Mouse (Mus musculus) cerebellum, postnatal 4 days (tissue): Measurements from ENCODE around the gene Nat9.

ENCODE experiments used
- DNase-seq, 2 experiments: peaks; one replicate each; pipeline ENCODE4 v3.0.0; 2022; ENCODE audit warnings: low spot score in 2 of 2, mixed read lengths in 1 of 2

Gene Nat9

GRCm38 (mm10) chr11:115187693-115188092 is at the start of gene Nat9:
Gene Nat9, minus strand, starts transcription at chr11:115187859.
- no peak for DNase-seq

- no peak for DNase-seq
Observed at GRCm38 (mm10) chr11:115236570-115236969, 48.9 kb upstream of the Nat9 start.

- DNase-seq = peak in 1 of 2 experiments; percentile 53
Observed at GRCm38 (mm10) chr11:115234320-115235044, 46.8 kb upstream of the Nat9 start.

- peak in 1 of 2 experiments; percentile 50 for DNase-seq
Observed at GRCm38 (mm10) chr11:115233526-115234290, 46.0 kb upstream of the Nat9 start.

- DNase-seq = no peak
Observed at GRCm38 (mm10) chr11:115232889-115233288, 45.2 kb upstream of the Nat9 start.

- peak in 1 of 2 experiments; percentile 33 for DNase-seq
Observed at GRCm38 (mm10) chr11:115231924-115232323, 44.3 kb upstream of the Nat9 start.

- no peak for DNase-seq
Observed at GRCm38 (mm10) chr11:115231168-115231915, 43.7 kb upstream of the Nat9 start.

GRCm38 (mm10) chr11:115229021-115229930 is 41.6 kb upstream of the Nat9 start:
- no peak for DNase-seq

- no peak for DNase-seq
Observed at GRCm38 (mm10) chr11:115228430-115228829, 40.8 kb upstream of the Nat9 start.

GRCm38 (mm10) chr11:115227640-115228039 is 40.0 kb upstream of the Nat9 start:
- no peak for DNase-seq

- no peak for DNase-seq
Observed at GRCm38 (mm10) chr11:115226811-115227491, 39.3 kb upstream of the Nat9 start.

- DNase-seq = no peak
Observed at GRCm38 (mm10) chr11:115225301-115225700, 37.6 kb upstream of the Nat9 start.

- DNase-seq = peak; percentile 50 to 71
Observed at GRCm38 (mm10) chr11:115224889-115225288, 37.2 kb upstream of the Nat9 start.

- no peak for DNase-seq
Observed at GRCm38 (mm10) chr11:115223877-115224276, 36.2 kb upstream of the Nat9 start.

GRCm38 (mm10) chr11:115223451-115223850 is 35.8 kb upstream of the Nat9 start:
- DNase-seq = no peak

GRCm38 (mm10) chr11:115222570-115222969 is 34.9 kb upstream of the Nat9 start:
- DNase-seq = no peak

- peak in 1 of 2 experiments; percentile 57 for DNase-seq
Observed at GRCm38 (mm10) chr11:115222077-115222476, 34.4 kb upstream of the Nat9 start.

GRCm38 (mm10) chr11:115219685-115220084 is 32.0 kb upstream of the Nat9 start:
- no peak for DNase-seq

GRCm38 (mm10) chr11:115219263-115219662 is 31.6 kb upstream of the Nat9 start:
- no peak for DNase-seq
